Mouse (Mus musculus) erythroid progenitor cell, adult 5-6 weeks (primary cell): ENCODE measurements around the gene Il3ra. TPM values are rescaled to one million over a fixed set of nuclear protein-coding genes. Genes with fewer than 3 reads are reported as not detected.

Experiments used
- ATAC-seq: replicated peaks from 2 replicates; pipeline ENCODE4 v1.8.0; 2016; ENCODE audit warnings: moderate number of reproducible peaks, mild to moderate bottlenecking, moderate TSS enrichment, inconsistent platforms; ENCODE audit not compliant: poor library complexity, low FRiP score, severe bottlenecking
- total RNA-seq, 2 experiments: library from RNA; stranded (forward) in 1 of 2; stranded (reverse) in 1 of 2; fragments of 150-400 nt in 1 of 2; fragments of 186-747, 209-891 nt in 1 of 2; gene quantifications; 2 replicates each; pipeline versions ENCODE4 v1.2.3 to v1.2.4; 2015 to 2017; ENCODE audit warnings: low replicate concordance in 2 of 2

Il3ra gene
- total RNA-seq, 2 experiments from 2014 or later, result 2.5 to 4.8 TPM

DNA sequence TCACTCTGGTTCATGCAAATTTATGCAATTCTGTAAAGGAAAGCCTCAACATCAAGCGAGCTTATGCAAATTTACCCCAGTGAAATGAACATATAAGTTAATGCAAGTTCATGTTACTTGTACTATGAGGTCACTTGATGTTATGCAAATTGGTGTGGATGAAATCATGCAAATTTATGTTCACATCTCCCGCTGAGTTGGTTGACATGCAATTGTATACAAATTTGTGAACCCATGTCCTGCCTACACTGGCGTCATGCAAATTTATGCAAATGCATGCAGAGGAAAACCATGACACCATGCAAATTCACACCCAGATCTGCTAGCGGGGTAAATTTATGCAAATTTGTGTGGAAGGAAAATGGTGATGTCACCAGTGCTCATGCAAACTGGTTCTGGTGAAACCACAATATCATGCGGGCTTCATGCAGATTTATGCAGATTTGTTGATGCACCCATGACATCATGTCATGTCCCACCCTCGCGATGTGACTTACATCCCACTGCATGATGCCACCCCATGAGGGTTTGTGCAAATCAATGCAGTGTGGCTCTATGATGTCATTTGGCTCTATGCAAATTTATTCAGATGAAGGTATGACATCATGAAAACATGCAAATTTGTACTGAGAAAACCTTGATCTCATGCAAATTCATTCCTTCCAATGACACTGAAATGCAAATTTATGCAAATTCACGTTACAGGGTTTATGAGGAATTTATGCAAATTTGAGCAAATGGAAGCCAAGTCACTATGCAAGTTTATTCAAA is 7.8 kb downstream of the Il3ra start:
- no peak for ATAC-seq

DNA sequence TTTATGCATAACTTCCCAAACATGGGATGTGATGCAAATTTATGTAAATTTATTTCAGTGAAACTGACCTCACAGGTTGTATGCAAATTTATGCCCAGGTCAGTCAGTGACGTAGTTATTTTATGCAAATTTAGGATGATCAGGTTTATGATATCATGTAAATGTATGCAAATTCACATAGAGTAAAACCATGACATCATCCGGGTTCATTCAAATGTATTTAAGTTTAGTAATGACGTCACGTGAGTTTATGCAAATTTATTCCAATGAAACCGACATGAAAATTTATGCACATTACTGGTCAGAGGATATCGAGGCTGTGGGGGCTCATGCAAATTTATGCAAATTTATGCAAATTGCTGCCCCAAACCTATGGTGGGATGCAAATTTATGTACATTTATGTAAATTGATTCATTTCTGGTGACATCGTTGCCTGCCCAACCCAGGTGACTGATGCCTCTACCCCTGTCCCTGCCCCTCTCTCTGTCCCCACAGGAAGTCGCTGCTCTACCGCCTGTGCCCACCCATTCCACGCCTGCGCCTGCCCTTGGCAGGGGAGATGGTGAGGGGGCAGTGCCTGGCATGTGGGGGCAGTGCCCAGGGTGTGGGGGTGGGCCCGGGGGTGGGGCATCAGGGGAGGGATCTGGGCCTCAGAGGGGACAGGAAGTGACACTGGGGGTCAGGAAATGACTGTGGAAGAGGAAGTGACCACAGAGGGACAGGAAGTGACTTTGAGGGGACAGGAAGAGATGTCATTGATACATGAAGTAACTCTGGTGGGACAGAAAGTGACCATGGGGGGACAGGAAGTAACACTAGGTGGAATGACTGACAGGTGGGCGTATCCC is 8.7 kb downstream of the Il3ra start:
- no peak for ATAC-seq

DNA sequence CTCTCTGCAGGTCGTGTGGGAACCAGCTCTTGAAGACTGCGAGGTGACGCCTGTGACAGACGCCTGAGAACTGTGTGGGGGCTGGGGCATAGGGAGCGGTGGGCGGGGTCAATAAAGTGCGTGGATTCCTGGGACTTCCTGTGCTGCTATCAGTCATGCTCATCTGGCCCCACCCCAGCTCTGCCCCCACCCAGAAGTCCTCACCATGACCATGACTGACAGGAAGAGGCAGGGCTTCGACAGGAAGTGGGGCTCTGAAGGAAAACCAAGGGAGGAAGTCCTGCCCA is 9.2 kb downstream of the Il3ra start:
- no peak for ATAC-seq

DNA sequence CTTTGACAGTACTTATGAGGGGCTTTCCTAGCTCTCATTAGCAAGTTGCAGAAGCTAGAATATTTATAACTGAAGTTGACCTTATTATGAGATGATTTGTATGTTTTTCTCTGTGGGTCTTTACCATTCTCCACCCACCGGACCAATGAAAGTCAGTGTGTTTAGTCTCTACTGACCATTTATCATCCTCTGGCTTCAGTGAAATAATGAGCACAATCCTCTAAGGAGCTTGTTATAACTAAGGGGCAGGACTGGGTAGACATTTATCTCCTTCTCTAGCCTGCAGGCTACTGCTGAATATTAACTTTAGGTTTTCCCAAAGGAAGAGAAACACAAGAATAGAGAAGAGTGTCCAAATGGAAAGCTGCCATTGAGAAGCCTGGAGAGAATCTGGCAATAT is 49.5 kb downstream of the Il3ra start:
- no peak for ATAC-seq

DNA sequence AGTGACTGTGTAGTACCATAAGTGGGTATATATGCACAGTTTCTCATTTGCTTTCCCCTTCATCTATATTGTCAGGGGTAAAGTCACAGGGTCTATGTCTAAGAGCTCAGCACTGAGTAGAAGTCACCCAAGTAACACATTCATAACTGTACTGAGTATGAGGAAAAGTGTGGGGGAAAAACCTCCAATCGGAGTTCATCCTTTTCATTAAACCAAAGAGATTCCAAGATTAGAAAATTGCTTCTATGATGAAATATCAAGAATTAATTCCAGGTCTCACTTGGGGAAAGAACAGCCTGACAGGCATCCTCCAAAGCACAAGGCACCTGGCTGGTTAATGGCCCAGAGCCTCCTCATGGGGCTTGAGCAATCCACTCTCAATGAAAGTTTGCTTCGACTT is 54.9 kb downstream of the Il3ra start, which contains the start of gene Olfr721-ps1:
TSS of gene Olfr721-ps1 (plus strand) at position 301 of the 400 bp plus-strand sequence.
- no peak for ATAC-seq

Other genes starting within 250 kb of the Il3ra start
- gene Psmd6, start 225.3 kb upstream of the Il3ra start, total RNA-seq (2015; ENCODE audit: low replicate concordance), result 71.4 and 86.8 TPM in 2 replicates
- 79.1 and 132 TPM in 2 replicates for gene Psmd6, start 225.3 kb upstream of the Il3ra start, total RNA-seq (2017; ENCODE audit: low replicate concordance)
- gene Olfr720, start 159.4 kb upstream of the Il3ra start, total RNA-seq (2015; ENCODE audit: low replicate concordance), result not detected in 2 replicates
- 0.13 TPM in 1 of 2 replicates, not detected in the other for gene Olfr720, start 159.4 kb upstream of the Il3ra start, total RNA-seq (2017; ENCODE audit: low replicate concordance)
- gene Olfr31, start 23.4 kb upstream of the Il3ra start, total RNA-seq (2015; ENCODE audit: low replicate concordance), result not detected in 2 replicates
- not detected in 2 replicates for gene Olfr31, start 23.4 kb upstream of the Il3ra start, total RNA-seq (2017; ENCODE audit: low replicate concordance)
- gene Olfr721-ps1, start 55.0 kb downstream of the Il3ra start, total RNA-seq (2015; ENCODE audit: low replicate concordance), result not detected in 2 replicates
- not detected in 2 replicates for gene Olfr721-ps1, start 55.0 kb downstream of the Il3ra start, total RNA-seq (2017; ENCODE audit: low replicate concordance)